Mouse (Mus musculus): Measurements from ENCODE around the gene Apba2.

The Apba2 gene

GRCm38 (mm10) chr7:64522409-64522730, 20.9 kb downstream of the Apba2 start:
- peak; percentile 25 for DNase-seq (ENCODE audit: low read depth, low spot score)

GRCm38 (mm10) chr7:64531297-64531696, 29.8 kb downstream of the Apba2 start:
- no peak for DNase-seq (ENCODE audit: low read depth, low spot score)

DNA sequence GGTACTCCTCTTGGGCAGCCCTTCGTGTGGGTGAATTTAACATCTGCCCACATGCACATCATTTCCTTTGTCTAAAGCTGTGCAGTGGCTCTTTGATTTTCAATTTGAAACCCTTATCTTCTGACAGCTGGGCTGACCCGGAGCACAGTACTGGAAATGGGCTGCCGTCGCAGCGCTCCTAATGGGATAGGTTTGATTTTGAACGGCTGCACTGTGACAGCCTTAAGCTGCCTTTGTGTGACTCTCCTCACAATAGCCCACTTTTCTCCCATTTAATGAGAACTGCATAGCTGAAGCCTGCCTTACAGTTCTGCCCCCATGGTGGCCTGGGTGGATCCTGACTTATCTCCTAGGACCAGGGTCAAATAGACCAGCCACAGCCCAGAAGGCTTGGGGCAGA, 31.9 kb downstream of the Apba2 start:
- DNase-seq (ENCODE audit: low read depth, low spot score), result no peak

DNA sequence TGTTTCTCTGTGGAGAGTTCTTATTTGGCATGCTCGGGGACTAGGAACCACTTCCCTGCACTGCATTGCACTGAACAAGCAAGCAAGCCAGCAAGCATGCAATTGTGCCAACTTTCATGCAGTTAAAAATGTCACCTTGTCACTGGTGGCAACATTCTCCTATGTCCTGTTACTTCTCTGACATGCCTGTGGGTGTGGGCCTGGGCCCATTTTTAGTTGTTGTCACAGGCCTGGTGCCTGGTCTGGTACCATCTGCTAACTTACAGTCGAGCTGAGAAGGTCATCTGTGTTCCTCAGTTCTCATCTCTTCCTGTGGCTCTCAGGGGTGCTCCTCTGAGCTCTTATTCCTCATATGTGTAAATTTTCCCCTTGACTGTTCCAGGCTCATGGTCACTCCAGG, 33.8 kb downstream of the Apba2 start:
- no peak for DNase-seq (ENCODE audit: low read depth, low spot score)

- DNase-seq (ENCODE audit: low read depth, low spot score), result no peak
Measured at GRCm38 (mm10) chr7:64539450-64540148, 38.1 kb downstream of the Apba2 start.

DNA sequence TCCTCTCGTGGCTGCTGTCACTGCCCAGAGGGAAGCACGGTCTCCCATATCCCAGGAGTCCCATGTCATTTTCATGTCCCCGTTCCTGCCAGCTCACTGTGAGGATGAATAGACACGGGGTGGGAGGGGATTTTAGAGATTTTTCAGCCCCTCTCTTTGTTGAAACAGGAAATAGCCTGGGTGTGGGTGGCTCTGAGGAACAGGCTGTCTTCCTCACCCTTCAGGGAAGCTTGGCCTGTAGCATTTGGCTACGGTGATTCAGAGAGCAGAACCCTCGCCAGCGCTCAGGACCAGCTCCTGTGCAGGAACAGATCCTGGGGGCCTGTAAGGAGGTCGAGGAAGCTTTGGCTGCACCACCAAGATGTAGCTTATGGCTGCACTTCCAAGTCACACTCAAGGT, 45.3 kb downstream of the Apba2 start:
- no peak for DNase-seq (ENCODE audit: low read depth, low spot score)

GRCm38 (mm10) chr7:64550856-64551255, 49.4 kb downstream of the Apba2 start:
- DNase-seq (ENCODE audit: low read depth, low spot score), result no peak

- DNase-seq (ENCODE audit: low read depth, low spot score), result no peak
Measured at GRCm38 (mm10) chr7:64552523-64553190, 51.2 kb downstream of the Apba2 start.

DNA sequence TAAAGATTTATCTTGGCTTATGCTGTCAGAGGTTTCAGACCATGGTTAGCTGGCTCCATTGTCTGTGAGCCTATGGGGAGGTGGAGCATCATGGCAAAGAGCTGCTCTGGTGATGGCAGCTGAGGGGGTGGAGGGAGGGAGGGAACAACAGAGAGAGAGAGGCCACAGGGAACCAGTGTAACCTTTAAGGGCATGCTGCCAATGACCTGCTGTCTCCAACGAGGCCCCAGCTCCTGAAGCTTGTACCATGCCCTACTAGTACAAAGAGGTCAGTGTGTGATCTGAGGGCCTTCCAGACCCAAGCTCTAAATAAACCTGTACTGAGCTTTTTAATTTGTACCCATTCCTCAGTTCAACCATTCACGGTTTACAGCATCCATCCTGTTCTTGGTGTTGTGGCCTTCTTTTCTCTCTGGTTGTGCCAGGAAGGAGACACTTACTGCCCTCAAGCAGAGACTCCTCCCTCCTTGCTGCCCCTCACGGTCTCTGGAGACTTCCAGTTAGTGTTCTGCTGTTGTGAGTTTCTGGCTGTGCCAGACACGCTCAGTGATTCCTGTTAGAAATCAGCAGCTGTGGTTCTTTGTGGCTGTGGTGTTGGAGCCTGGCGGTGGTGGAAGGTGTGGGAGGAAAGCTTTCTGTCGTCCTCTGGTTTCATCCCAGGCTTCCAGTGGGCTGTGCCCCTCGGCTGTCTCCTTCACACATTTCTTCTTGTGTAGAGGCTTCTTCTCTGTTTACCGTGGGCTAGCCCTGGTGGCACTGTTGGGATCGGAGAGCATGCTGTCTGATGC, 60.4 kb downstream of the Apba2 start:
- DNase-seq (ENCODE audit: low read depth, low spot score), result no peak

GRCm38 (mm10) chr7:64564891-64565571, 63.5 kb downstream of the Apba2 start:
- no peak for DNase-seq (ENCODE audit: low read depth, low spot score)

- no peak for DNase-seq (ENCODE audit: low read depth, low spot score)
Measured at GRCm38 (mm10) chr7:64566371-64567243, 65.1 kb downstream of the Apba2 start.

GRCm38 (mm10) chr7:64568722-64569121, 67.2 kb downstream of the Apba2 start:
- DNase-seq (ENCODE audit: low read depth, low spot score), result no peak

GRCm38 (mm10) chr7:64569676-64570075, 68.2 kb downstream of the Apba2 start:
- DNase-seq (ENCODE audit: low read depth, low spot score), result no peak

GRCm38 (mm10) chr7:64570914-64571313, 69.4 kb downstream of the Apba2 start:
- DNase-seq (ENCODE audit: low read depth, low spot score), result no peak

DNA sequence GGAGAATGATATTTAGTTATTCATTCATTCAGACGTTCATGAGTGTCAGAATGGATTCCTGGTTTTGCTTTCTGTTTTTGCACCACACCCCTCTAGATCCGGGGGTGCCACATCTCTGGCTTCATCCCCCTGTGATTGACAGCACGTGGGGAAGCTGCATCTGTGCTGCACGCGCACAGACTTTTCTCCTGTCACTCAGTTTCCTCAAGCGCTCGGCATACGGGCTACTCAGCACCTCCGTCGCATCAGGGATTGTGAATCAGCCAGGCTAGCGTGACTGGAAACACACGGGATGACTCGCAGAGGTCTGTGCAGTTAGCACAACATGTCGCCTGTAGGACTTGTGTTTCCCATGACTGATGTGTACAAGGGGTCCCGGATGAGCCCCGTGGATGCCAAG, 72.6 kb downstream of the Apba2 start:
- DNase-seq (ENCODE audit: low read depth, low spot score), result no peak

- DNase-seq (ENCODE audit: low read depth, low spot score), result no peak
Measured at GRCm38 (mm10) chr7:64576519-64576951, 75.0 kb downstream of the Apba2 start.

- no peak for DNase-seq (ENCODE audit: low read depth, low spot score)
Measured at GRCm38 (mm10) chr7:64578176-64578575, 76.7 kb downstream of the Apba2 start.

- no peak for DNase-seq (ENCODE audit: low read depth, low spot score)
Measured at GRCm38 (mm10) chr7:64579887-64580286, 78.4 kb downstream of the Apba2 start.

DNA sequence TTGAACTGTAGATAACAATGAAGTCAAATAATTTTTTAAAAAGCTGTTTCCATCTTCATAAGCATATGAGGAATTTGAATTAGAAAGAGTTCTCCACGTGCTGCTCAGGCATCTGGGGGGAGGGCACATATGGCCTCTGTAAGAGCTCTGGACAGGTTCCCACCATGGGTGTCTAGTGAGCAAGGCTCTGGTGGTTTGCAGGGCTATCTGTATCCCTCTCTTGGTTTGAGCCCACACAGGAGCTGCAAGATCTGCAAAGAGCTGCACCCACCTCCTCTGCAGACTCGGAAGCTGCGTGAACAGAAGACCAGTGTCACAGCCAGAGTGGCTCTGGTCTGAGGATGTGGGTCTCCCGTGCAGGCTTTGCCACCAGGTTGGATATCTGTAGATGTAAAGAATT, 78.8 kb downstream of the Apba2 start:
- DNase-seq (ENCODE audit: low read depth, low spot score), result no peak

DNA sequence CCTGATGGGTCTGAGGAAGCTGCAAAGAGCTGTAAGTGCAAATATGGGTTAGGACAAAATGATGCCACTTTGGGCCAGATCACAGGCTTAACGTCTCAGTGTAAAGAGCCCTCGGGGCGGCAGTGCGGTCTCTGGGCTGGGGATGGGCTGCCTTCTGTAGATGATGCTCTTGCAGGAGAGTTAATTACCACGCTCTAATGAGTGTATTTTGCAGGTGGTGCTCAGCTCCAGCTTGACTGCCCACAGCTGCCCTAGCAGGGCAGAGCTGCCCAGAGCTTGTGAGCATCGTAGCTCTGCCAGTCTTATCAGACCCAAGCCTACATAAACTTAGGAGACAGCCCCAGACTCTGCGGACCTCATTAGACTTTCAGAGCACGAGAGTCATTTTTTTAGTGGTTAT, 80.9 kb downstream of the Apba2 start:
- DNase-seq (ENCODE audit: low read depth, low spot score), result no peak

- DNase-seq (ENCODE audit: low read depth, low spot score), result no peak
Measured at GRCm38 (mm10) chr7:64583670-64584121, 82.2 kb downstream of the Apba2 start.

Measured in mesoderm, embryonic 11.5 days (tissue).